Mouse (Mus musculus) adrenal gland, adult (tissue): ENCODE data around the gene Carm1.
"Not testable (repeated sequence)": the region's sequence is repeated elsewhere in the genome, so short reads cannot be mapped to it uniquely, and the experiment has no call there.

Source experiments
- DNase-seq, 2 experiments: peaks; one replicate each; pipeline ENCODE4 v3.0.0; 2022 to 2023; ENCODE audit warnings: low spot score in 1 of 2; ENCODE audit not compliant: inconsistent age in 2 of 2

Carm1 gene

DNA sequence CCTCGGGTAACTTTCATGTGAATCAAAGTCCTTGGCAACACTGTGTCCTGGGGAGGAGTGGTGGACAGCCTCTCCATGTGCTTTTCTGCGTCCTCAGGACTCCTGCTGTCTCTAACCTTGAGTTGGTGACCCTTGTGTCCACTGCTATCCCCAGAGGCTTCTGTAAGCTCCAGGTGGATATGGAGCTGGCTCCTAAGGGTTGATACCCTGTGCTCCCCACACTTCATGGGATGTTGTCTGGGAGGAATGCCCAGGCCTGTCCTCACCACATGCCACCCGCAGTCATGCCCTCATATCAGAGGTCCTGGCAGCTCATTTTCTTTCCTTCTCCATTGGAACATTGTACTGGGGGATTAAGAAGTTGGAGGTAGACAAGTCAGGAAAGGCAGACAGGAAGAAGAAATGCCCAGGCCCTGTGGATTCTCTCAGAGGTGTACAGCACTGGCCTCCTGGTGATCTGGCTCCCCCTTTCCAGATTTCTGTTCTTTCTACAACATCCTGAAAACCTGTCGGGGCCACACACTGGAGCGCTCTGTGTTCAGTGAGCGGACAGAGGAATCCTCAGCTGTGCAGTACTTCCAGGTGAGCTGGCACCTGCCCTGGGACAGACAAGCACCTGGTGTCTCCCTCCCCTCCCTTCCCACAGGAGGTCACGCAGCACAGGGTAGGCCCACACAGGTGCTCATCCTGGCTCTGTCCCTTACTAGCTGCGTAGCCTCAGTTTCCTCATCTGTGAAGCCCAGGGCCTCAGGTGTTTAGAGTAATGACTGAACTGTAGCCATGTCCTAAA, 27.5 kb downstream of the Carm1 start:
- DNase-seq, result no peak

GRCm38 (mm10) chr9:21575253-21575652, 28.6 kb downstream of the Carm1 start:
- DNase-seq, result no peak

GRCm38 (mm10) chr9:21576286-21576685, 29.6 kb downstream of the Carm1 start:
- DNase-seq, result no peak

- DNase-seq, result no peak
Observed at GRCm38 (mm10) chr9:21578226-21578625, 31.5 kb downstream of the Carm1 start.

DNA sequence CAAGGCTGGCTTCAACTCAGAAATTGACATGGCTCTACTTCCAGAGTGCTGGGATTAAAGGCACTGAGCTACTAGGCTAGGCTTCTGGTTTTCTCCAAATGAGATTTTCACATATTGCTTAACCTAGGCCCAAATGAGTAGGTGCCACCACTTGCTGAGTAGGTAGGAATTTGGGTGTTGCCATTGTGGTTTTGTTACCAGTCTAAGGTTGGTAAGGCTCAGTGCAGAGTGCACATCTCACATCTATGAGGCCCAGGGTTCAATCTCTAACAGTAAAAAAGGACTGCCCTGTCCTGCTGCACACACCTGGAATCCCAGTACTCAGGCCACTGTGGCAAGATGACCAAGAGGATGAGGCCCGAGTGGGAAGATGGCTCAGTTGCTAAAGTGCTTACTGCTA, 38.7 kb downstream of the Carm1 start:
- DNase-seq, result no peak

- no peak for DNase-seq
Observed at GRCm38 (mm10) chr9:21587678-21588349, 41.1 kb downstream of the Carm1 start.

DNA sequence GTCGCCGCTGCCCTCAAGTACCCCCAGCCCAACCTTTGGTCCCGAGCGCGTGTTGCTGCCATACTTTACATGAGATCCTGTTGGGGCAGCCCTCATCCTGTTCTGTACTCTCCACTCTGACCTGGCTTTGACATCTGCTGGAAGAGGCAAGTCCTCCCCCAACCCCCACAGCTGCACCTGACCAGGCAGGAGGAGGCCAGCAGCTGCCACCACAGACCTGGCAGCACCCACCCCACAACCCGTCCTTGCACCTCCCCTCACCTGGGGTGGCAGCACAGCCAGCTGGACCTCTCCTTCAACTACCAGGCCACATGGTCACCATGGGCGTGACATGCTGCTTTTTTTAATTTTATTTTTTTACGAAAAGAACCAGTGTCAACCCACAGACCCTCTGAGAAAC, 41.7 kb downstream of the Carm1 start:
- DNase-seq, result peak in 1 of 2 experiments; percentile 41

- peak in 1 of 2 experiments; percentile 23 for DNase-seq
Observed at GRCm38 (mm10) chr9:21589538-21589937, 42.8 kb downstream of the Carm1 start.

GRCm38 (mm10) chr9:21591127-21591830, 44.6 kb downstream of the Carm1 start:
- peak in 1 of 2 experiments; percentile 26 for DNase-seq

- DNase-seq, result peak in 1 of 2 experiments; percentile 61
Observed at GRCm38 (mm10) chr9:21591831-21592702, 45.4 kb downstream of the Carm1 start.

DNA sequence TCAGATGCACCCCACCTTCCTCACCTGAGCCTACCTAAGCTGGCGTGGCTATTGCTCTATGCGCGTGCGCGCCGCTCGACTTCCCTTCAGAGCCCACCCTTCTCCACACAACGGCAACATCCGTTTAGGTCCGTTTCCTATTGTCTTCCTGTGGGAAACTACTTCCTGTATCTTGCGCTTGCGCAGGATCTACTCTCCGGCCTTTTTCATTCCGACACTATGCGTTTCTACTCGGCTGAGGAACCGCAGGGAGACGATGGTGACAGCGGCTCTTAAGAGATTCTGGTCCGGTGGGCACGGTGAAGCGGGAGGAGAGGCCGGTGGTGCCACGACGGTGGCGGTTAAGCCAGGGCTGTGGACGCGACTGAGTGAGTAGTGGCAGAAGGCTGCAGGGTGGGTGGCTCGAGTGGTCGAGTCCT, 46.0 kb downstream of the Carm1 start, which contains the start of the genes Timm29 and Yipf2:
Timm29 (plus strand) TSS at position 20 of the 419 bp plus-strand sequence.
Yipf2 (minus strand) TSS at position 126 of the 419 bp plus-strand sequence.
- peak; percentile 92 to 98 for DNase-seq

DNA sequence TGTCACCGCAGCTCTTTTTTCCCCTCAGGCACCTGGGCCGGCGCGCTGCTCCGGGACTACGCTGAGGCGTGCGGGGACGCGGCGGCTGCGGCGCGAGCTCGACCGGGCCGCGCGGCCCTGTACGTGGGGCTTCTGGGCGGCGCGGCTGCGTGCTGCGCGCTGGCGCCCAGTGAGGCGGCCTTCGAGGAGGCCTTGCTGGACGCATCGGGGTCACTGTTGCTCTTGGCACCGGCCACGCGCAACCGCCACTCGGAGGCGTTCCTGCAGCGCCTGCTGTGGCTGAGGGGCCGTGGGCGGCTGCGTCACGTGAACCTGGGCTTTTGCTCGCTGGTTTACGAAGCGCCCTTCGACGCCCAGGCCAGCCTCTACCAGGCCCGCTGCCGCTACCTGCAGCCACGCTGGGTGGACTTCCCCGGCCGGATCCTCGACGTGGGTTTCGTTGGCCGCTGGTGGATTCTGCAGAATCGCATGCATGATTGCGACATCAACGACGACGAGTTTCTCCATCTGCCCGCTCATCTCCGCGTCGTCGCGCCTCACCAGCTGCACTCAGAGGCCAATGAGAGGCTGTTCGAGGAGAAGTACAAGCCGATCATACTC, 46.5 kb downstream of the Carm1 start:
- DNase-seq, result peak; percentile 77 to 92

DNA sequence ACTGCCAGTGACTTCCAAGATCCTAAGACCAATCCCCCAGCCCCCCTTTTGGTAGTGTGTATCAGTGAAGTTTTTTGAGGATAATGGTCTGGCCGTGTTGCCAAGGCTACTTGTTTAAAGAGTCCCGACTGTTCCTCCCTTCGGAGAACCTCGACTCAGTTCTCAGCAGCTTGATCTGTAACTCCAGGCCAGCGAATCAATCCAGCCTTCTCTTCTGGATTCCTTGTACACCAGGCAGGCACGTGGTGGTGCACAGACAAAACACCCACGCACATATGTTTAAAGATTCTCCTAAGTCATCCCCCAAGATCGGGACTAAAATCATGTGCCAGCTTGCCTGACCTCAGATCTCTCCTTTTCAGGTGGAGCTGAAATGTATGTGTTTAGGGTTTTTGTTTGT, 47.7 kb downstream of the Carm1 start:
- DNase-seq, result not testable (repeated sequence)

DNA sequence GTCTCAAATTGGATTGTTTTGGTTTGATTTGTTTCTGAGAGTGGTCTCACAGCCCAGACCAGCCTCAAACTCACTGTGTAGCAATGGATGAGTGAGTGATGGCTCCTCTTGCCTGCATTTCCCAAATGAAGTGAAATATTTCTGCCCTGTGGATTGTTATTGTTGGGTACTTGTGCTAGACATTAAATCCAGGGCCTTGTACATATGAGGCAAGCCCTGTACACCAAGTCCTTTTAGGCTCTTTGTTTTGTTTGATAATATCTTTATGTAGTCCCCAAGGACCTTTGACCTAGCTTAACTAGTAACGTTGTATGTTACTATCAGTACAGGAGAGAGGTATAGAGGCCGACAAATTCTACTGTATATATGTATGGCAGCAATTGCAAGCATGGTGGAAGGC, 48.1 kb downstream of the Carm1 start:
- peak in 1 of 2 experiments; percentile 23 for DNase-seq

- peak in 1 of 2 experiments; percentile 55 for DNase-seq
Observed at GRCm38 (mm10) chr9:21598198-21598597, 51.5 kb downstream of the Carm1 start.

- no peak for DNase-seq
Observed at GRCm38 (mm10) chr9:21600186-21600585, 53.5 kb downstream of the Carm1 start.

GRCm38 (mm10) chr9:21601073-21601472, 54.4 kb downstream of the Carm1 start:
- DNase-seq, result no peak

- peak; percentile 71 to 92 for DNase-seq
Observed at GRCm38 (mm10) chr9:21601722-21602399, 55.2 kb downstream of the Carm1 start.

DNA sequence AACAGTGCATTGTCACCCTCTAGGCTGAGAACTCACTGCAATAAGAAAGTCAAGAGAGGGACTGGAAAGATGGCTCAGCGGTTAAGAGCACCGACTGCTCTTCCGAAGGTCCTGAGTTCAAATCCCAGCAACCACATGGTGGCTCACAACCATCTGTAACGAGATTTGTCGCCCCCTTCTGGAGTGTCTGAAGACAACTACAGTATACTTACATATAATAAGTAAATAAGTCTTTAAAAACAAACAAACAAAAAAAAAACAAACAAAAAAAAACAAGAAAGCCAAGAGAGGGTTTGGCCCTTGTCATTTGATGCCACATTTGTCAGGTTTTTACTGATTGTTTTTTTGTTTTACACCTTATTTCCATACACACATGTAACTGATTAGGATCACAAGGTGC, 57.4 kb downstream of the Carm1 start:
- no peak for DNase-seq

GRCm38 (mm10) chr9:21605865-21606264, 59.2 kb downstream of the Carm1 start:
- no peak for DNase-seq
